Mouse (Mus musculus) forebrain, embryonic 15.5 days (tissue): ENCODE data around the gene Metap1d. TPM values are rescaled to one million over a fixed set of nuclear protein-coding genes. Genes with fewer than 3 reads are reported as not detected.

Source experiments
- ATAC-seq: fragments of 200-750 bp; cut with Nextera tagmentation; replicated peaks from 2 replicates; pipeline ENCODE4 v1.8.0; 2017; ENCODE audit warnings: mild to moderate bottlenecking, moderate TSS enrichment, moderate library complexity
- H3K27ac ChIP-seq: fragments of 300-500 bp; sonication (generic); replicated peaks from 2 replicates; pipeline ENCODE4 v1.5.1; 2015; ENCODE audit warnings: mild to moderate bottlenecking, inconsistent platforms
- H3K27me3 ChIP-seq: fragments of 300-500 bp; sonication (generic); 2 replicates; pipeline ENCODE4 v1.6.1; 2015; ENCODE audit warnings: inconsistent platforms
- H3K36me3 ChIP-seq: fragments of 300-500 bp; sonication (generic); 2 replicates; pipeline ENCODE4 v1.6.1; 2015; ENCODE audit warnings: mild to moderate bottlenecking, inconsistent platforms
- H3K4me1 ChIP-seq: fragments of 300-500 bp; sonication (generic); 2 replicates; pipeline ENCODE4 v1.6.1; 2015; ENCODE audit warnings: inconsistent platforms
- H3K4me2 ChIP-seq: fragments of 300-500 bp; sonication (generic); replicated peaks from 2 replicates; pipeline ENCODE4 v1.6.1; 2015; ENCODE audit warnings: mild to moderate bottlenecking, inconsistent platforms
- H3K4me3 ChIP-seq: fragments of 300-500 bp; sonication (generic); 2 replicates; pipeline ENCODE4 v1.5.1; 2015; ENCODE audit warnings: mild to moderate bottlenecking, inconsistent platforms
- H3K9ac ChIP-seq: fragments of 300-500 bp; sonication (generic); replicated peaks from 2 replicates; pipeline ENCODE4 v1.6.1; 2015; ENCODE audit warnings: mild to moderate bottlenecking, inconsistent platforms
- H3K9me3 ChIP-seq: fragments of 300-500 bp; sonication (generic); 2 replicates; pipeline ENCODE4 v1.6.1; 2016; ENCODE audit warnings: inconsistent platforms
- WGBS: fragments of 180-500 bp; shearing (Covaris S2); methylation state at CpG from one replicate; pipeline ENCODE4 v1.1.7; 2015; ENCODE audit warnings: mixed read lengths; 5-methylcytosine and 5-hydroxymethylcytosine counted together
- polyA plus RNA-seq: library from polyadenylated mRNA; unstranded; fragments of >200 nt; fragmentation: Nextera tagmentation; extraction: Ambion mirVana; gene quantifications from 2 replicates; pipeline ENCODE4 v1.2.1, GENCODE M21; 2015

The Metap1d gene
- polyA plus RNA-seq, 1 experiment from 2014 or later = 40.6 TPM

DNA sequence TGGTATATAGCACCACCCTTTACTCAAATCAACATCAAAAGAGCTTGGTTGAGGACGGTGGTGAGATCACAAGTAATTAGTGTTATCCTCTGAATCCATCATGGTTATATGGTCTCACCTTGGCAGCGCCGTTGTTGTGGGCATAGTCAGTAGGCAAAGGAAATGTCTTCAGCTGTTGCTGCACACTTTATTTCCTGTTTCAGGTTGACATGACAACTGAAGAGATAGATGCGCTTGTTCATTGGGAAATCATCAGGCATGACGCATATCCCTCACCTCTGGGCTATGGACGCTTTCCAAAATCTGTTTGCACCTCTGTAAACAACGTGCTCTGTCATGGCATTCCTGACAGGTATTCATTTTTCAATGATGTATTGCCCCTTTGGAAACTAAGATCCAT, 58.1 kb downstream of the Metap1d start:
- 92% methylated on average over 7 of the region's 7 CpGs for WGBS
- no peaks in the 10 kb centered on the region for H3K36me3 ChIP-seq
- no peaks in the 10 kb centered on the region for H3K9me3 ChIP-seq
- no peak for ATAC-seq
- H3K27ac ChIP-seq = no peak overlapping the region
- no peaks in the 10 kb centered on the region for H3K27me3 ChIP-seq
- no peak overlapping the region for H3K9ac ChIP-seq
- peaks cover 17% of the 10 kb centered on the region for H3K4me1 ChIP-seq
- no peak overlapping the region for H3K4me3 ChIP-seq
- no peak overlapping the region for H3K4me2 ChIP-seq

DNA sequence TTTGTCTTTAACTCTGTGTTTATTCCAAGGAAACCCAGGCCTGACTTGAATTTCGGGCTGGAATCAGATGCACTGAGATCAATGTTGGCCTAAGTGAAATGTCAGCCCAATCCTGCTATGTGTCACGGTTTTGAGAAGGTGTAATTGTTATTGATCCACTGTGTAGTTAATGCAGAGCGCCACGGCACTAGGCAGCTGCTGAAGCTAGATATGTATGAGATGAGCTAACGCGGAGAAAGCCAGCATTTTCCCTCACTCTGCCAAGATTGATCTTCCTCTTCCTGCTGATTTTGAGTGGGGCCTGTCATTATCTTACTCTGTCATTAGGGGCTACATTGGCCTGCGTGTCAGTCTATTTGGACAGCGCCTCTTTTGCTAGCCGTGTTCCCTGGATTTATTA, 59.2 kb downstream of the Metap1d start:
- H3K9ac ChIP-seq = no peak overlapping the region
- H3K36me3 ChIP-seq = no peaks in the 10 kb centered on the region
- H3K27ac ChIP-seq = peak overlapping the region; percentile 66
- no peaks in the 10 kb centered on the region for H3K9me3 ChIP-seq
- H3K4me1 ChIP-seq = peaks cover 25% of the 10 kb centered on the region
- WGBS = 55% methylated on average over 9 of the region's 9 CpGs
- no peaks in the 10 kb centered on the region for H3K27me3 ChIP-seq
- ATAC-seq = peak; percentile 49; the same call in 1 of the 2 replicates
- H3K4me3 ChIP-seq = no peak overlapping the region
- no peak overlapping the region for H3K4me2 ChIP-seq

DNA sequence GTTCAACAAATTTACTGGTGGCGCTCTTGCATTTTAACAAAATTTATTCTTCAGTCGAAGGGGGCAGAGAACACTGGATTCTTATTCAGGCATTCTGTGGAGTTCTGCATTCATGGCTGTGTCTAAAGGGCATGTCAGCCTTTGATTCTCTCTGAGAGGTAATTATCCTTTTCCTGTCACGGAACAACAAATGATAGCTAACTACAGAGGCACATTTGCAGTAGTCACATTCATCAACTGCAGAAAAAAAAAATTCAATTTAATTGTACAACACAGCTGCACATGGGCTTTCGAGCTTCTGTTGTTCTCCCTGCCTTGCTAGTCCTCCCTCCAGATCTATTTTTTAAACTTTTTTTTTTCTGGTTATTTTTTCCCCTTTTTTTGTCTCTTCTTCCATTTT, 63.9 kb downstream of the Metap1d start:
- WGBS = 8% methylated on average over 4 of the region's 4 CpGs
- H3K36me3 ChIP-seq = no peaks in the 10 kb centered on the region
- H3K4me2 ChIP-seq = no peak overlapping the region
- peaks cover 40% of the 10 kb centered on the region for H3K4me1 ChIP-seq
- H3K27me3 ChIP-seq = peaks cover 8% of the 10 kb centered on the region; the same call in 1 of the 2 replicates
- H3K9me3 ChIP-seq = no peaks in the 10 kb centered on the region
- no peak overlapping the region for H3K9ac ChIP-seq
- H3K4me3 ChIP-seq = no peak overlapping the region
- peak; percentile 84 for ATAC-seq
- H3K27ac ChIP-seq = peak overlapping the region; percentile 85

DNA sequence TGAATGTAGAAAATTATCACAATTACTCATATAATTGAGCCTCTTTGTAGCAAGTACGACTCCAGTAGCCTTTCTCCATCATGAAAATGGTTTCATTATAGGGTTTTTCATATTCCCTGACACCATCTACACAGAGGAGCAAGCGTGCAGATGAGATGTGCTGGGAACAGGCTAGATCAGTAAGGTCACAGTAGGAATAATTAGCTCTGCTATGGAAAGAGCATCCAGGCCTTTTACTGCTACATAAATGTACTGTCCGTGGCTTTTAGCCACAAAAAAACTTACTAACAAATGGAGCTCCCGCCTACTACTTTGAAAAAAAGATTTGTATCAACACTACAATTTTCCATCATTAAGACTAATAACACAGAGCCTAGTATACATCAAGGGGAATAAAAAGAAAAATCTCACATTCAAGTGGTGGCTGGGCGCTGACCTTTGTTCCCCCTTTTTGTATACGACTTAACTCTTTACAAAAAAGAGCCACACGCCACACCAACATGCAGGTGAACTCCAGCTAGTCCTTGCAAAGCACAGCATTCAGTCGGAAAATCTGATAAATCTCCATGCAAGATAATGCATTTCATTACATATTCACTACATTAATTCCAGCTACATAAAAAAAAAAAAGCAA, 64.5 kb downstream of the Metap1d start:
- Histone ChIP-seq H3K4me2 (0 out of 2 replicates have a peak overlapping the region, but pooled peaks have one; percentile 0), H3K27me3 (peaks cover 9% of the 10 kb centered on the region; the same call in 1 of the 2 replicates), H3K36me3 (no peaks in the 10 kb centered on the region), H3K4me1 (peaks cover 37% of the 10 kb centered on the region), H3K9me3 (no peaks in the 10 kb centered on the region), H3K27ac (peak overlapping the region; percentile 85), H3K4me3 (no peak overlapping the region), H3K9ac (no peak overlapping the region)
- WGBS = 23% methylated on average over 8 of the region's 8 CpGs
- peak; percentile 92 for ATAC-seq

DNA sequence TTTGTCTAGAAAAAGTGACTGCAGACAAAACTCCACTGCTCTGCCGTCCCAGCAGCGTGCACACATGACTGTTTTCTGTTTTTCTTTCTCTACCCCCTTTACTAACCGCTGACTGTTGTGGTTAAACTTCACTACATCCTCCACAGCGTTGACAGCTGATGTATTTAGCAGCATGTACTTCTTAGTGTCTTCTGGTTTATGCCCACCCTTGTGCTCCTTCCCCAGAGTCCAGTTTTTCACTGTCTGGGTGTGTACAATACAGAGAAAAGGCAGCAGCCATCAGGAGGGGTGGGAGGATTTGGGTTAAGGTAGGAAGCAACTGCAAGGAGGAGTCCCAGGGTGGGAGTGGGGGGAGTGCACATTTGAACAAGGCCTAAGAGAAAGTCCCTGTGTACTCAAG, 69.8 kb downstream of the Metap1d start:
- peaks cover 24% of the 10 kb centered on the region for H3K4me1 ChIP-seq
- H3K27me3 ChIP-seq = peaks cover 52% of the 10 kb centered on the region
- ATAC-seq = no peak
- H3K9ac ChIP-seq = no peak overlapping the region
- no peak overlapping the region for H3K4me3 ChIP-seq
- no peak overlapping the region for H3K4me2 ChIP-seq
- 77% methylated on average over 4 of the region's 4 CpGs for WGBS
- H3K36me3 ChIP-seq = no peaks in the 10 kb centered on the region
- H3K27ac ChIP-seq = 0 out of 2 replicates have a peak overlapping the region, but pooled peaks have one; percentile 31
- no peaks in the 10 kb centered on the region for H3K9me3 ChIP-seq

DNA sequence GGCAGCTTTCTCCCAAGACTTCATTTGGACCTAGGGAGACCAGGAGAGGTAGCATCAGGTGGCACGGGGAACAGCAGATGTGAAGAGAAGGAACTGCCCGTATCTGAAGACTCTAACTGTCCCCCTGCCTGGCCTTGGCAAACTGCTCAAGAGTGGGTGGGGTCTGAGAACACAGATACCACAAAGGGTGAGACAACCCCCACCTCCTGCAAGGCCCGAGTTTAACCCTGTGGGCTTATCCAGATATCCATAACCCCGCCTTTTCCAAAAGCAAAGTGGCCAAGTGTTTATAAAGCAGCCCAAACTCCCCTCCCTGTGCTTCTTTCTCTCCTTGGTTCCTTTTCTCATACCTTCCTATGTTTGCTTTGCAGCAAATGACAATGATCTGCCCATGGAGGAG, 70.4 kb downstream of the Metap1d start:
- 0 out of 2 replicates have a peak overlapping the region, but pooled peaks have one; percentile 7 for H3K4me3 ChIP-seq
- H3K27ac ChIP-seq = 0 out of 2 replicates have a peak overlapping the region, but pooled peaks have one; percentile 31
- no peak for ATAC-seq
- no peaks in the 10 kb centered on the region for H3K36me3 ChIP-seq
- H3K4me2 ChIP-seq = peak overlapping the region; percentile 20
- no peak overlapping the region for H3K9ac ChIP-seq
- H3K4me1 ChIP-seq = peaks cover 23% of the 10 kb centered on the region
- 50% methylated on average over 4 of the region's 4 CpGs for WGBS
- peaks cover 52% of the 10 kb centered on the region for H3K27me3 ChIP-seq
- H3K9me3 ChIP-seq = no peaks in the 10 kb centered on the region

DNA sequence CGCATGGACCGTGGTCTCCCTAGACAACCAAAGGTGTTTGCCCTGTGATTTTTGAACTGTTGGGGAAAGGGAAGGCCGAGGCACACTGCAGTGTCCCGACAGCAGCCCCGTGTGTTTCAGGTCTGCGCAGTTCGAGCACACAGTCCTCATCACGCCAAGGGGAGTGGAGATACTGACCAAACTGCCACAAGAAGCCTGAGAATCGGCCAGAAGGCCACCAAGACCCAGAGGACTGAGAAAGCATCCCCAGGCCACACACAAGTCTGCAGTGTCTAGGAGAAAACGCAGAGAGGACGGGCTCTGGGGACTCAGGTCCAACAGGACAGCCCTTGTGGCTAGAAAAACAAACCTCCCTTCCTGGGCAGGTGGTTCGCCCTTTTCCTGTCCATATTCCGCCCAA, 71.7 kb downstream of the Metap1d start:
- Histone ChIP-seq H3K27ac (peak overlapping the region; percentile 77), H3K9me3 (no peaks in the 10 kb centered on the region), H3K9ac (peak overlapping the region; percentile 31; the same call in 1 of the 2 replicates), H3K27me3 (peaks cover 65% of the 10 kb centered on the region), H3K4me3 (peak overlapping the region; percentile 55), H3K4me1 (peaks cover 30% of the 10 kb centered on the region), H3K36me3 (no peaks in the 10 kb centered on the region), H3K4me2 (peak overlapping the region; percentile 81)
- WGBS = 24% methylated on average over 13 of the region's 13 CpGs
- ATAC-seq = no peak

DNA sequence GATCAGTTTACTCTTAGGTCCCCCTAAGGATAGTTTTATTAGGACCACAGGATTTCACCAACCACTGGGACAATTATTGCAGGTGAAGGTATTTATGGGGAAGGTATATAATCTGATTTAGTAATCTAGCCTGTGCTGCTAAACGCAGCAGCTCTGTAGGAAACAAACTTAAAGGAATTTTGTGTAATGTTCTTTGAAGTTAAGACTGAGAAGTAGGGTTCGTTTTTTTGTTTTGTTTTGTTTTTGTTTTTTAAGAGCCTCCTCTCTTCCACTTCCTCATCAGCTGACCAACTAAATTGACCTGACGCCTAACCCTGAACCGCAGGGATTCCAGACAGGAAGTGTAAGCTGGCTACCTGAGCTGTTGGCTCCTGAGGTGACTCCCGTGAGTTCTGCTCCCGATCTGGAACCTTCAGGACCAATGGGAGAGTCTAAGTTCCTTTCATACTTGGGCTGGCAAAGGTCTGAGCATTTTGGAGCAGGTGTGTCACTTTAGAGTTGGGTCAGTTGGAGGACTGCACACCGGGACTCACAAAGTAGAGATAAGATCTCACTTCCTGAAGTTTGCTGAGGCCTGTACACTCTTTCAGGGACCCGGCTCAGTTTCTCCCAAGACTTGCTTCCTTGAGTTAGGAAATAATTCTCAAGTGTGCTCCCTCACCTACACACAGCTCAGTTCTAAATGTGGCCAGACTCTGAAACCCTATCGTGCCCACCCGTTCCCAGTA, 73.7 kb downstream of the Metap1d start:
- Histone ChIP-seq H3K4me1 (peaks cover 31% of the 10 kb centered on the region), H3K27me3 (peaks cover 71% of the 10 kb centered on the region), H3K4me3 (peak overlapping the region; percentile 55), H3K4me2 (peak overlapping the region; percentile 81), H3K9ac (peak overlapping the region; percentile 43), H3K36me3 (no peaks in the 10 kb centered on the region), H3K9me3 (no peaks in the 10 kb centered on the region), H3K27ac (peak overlapping the region; percentile 96)
- ATAC-seq = no peak
- WGBS = 14% methylated on average over 10 of the region's 10 CpGs

DNA sequence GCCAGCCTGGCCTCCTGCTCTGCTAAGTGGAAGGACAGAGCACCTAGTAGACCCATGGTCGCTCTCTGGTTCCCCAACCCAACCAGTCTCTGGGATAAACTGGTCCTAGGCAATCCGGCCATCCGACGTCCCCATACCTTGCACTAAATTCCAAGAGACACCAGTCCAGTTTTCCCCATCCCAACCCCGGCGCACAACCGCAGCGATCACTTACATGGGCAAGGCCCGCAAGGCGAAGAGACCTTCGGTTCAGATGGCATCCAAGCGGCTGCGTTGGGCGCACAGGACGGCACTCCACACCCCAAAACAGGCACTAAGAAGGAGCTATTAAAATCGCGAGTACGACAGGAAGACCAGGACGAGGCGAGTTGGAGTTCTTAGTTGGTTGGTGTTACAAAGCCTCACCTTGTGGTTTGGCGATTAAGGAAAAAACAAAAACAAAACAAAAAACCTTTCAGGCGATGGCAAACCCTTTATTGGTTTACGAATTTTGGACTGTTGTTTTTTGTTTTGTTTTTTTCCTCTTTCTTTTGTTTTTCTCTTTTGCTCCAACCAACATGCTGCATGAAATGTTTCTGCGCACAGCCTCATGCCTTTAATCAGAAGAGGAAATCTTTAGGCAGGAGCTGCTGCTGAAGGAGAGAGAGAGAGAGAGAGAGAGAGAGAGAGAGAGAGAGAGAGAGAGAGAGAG, 74.4 kb downstream of the Metap1d start:
- Histone ChIP-seq H3K4me1 (peaks cover 33% of the 10 kb centered on the region), H3K36me3 (no peaks in the 10 kb centered on the region), H3K9ac (peak overlapping the region; percentile 43), H3K27ac (peak overlapping the region; percentile 96), H3K9me3 (no peaks in the 10 kb centered on the region), H3K27me3 (peaks cover 77% of the 10 kb centered on the region), H3K4me3 (peak overlapping the region; percentile 55), H3K4me2 (peak overlapping the region; percentile 81)
- ATAC-seq = no peak
- 3% methylated on average over 24 of the region's 24 CpGs for WGBS

DNA sequence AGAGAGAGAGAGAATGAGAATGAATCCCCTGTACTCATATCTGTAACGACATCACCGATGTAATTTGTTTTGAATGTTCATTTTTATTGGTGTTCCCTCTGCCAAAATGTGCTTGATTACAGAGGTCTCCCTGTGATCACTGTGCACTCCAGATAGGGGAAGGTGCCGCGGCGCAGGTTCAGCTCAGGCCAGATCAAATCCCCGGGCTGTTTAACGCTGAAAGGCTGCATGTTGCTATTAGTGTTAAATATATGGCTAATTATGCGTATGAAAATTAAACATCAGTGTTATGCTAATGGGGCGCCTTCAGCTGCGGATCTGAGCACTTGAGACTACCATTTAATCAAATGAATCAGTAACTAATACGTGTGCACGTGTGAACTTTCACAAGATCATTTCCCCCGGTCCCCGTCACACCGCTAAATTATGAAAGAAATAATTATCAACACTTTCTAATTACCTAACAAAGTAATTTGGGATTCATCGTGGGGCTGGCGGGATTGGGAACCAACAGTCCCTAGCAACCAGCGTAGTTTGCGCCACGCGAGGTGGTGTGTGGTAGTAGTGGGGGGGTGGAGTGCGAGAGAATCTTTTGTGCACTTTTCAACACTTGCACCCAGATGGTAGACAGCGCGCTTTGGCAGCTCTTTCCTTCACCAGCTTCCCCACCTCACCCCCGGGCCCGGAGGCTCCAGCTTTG, 75.1 kb downstream of the Metap1d start, which contains the start of gene Dlx1:
Dlx1 (plus strand) TSS at position 100 of the 700 bp plus-strand sequence.
- H3K9ac ChIP-seq = peak within 1 kb of the TSS; percentile 69

DNA sequence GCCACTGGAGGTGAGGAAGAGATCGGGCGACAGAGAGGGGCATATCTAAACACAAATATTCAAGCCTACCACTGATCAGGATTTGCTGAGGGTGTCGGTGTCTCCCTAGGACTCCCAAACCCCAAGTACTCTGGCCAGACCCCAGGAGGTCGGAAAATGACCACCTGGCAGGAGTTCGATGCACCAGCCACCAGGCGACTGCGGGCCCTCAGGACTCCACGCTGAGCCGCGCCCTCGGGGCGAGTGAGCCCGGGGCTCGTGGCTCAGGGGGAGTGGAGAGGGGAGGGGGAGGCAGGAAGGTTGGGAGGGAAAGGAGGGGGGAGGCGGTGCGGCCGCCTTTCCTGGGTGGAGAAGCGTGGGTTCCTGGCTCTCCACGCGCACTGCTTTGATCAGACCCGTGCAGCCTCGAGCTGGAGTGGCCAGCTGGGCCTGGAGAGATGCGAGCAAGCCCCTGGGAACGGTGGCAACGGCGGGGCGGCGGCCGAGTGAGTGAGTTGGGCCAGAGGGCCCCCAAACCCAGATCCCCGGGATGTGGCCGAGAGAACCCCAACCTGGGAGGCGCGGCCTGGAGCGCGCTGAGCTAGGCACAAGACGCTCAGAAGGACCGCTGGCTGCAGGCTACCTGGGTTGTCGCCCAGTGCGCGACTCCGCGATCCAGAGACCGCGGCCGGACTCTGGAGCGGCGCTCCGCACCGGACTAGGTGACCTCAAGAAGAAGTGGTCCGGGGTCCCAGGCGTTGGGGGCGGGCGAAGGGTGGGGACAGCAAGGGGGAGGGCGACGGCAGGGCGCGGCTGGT, 75.8 kb downstream of the Metap1d start:
- H3K4me3 ChIP-seq = peak overlapping the region; percentile 55
- H3K9ac ChIP-seq = peak overlapping the region; percentile 69
- peaks cover 74% of the 10 kb centered on the region for H3K27me3 ChIP-seq
- peak overlapping the region; percentile 81 for H3K4me2 ChIP-seq
- no peaks in the 10 kb centered on the region for H3K9me3 ChIP-seq
- H3K27ac ChIP-seq = peak overlapping the region; percentile 96
- H3K4me1 ChIP-seq = peaks cover 31% of the 10 kb centered on the region
- H3K36me3 ChIP-seq = no peaks in the 10 kb centered on the region
- ATAC-seq = peak; percentile 51
- under 1% methylated on average over 56 of the region's 57 CpGs for whole genome bisulfite sequencing

More for the DNA sequence above, 75.1 kb downstream of the Metap1d start, which contains the start of gene Dlx1:
- ATAC-seq = peak; percentile 55
- WGBS = 1% methylated on average over 26 of the region's 26 CpGs
- H3K4me2 ChIP-seq = peak within 1 kb of the TSS; percentile 81
- peaks cover 31% of the 10 kb centered on the region for H3K4me1 ChIP-seq
- no peaks in the 10 kb centered on the region for H3K36me3 ChIP-seq
- peaks cover 77% of the 10 kb centered on the region for H3K27me3 ChIP-seq
- no peaks in the 10 kb centered on the region for H3K9me3 ChIP-seq
- peak within 1 kb of the TSS; percentile 96 for H3K27ac ChIP-seq
- H3K4me3 ChIP-seq = peak within 1 kb of the TSS; percentile 55
